Mouse (Mus musculus) heart, adult 2 months (tissue): Measurements from ENCODE around the gene Spry2.

Source experiments
- CTCF ChIP-seq: fragments of 200-600 bp; IDR thresholded peaks from 2 replicates; pipeline ENCODE4 v1.8.1; 2022; ENCODE audit warnings: antibody characterized with exemption, mild to moderate bottlenecking, moderate library complexity
- EP300 ChIP-seq: fragments of 200-500 bp; IDR thresholded peaks from 2 replicates; pipeline ENCODE4 v1.6.1; 2011; ENCODE audit warnings: low read depth, low read length, control low read depth; ENCODE audit not compliant: insufficient read depth
- POLR2A ChIP-seq: fragments of 200-500 bp; IDR thresholded peaks from 2 replicates; pipeline ENCODE4 v1.6.1; 2011; ENCODE audit warnings: mild to moderate bottlenecking, low read depth, low read length, control low read depth; ENCODE audit not compliant: insufficient read depth

GRCm38 (mm10) chr14:105907216-105907615, 10.6 kb upstream of the Spry2 start:
- TF ChIP-seq POLR2A (no peak), CTCF (no peak), EP300 (no peak)
